Mouse (Mus musculus): ENCODE measurements at regions not wholly inside any gene's neighbourhood (a gene's known extent, or its start where the extent isn't known, plus 50 kb on each side); places are given as distances from the start of the nearest gene placed in this dataset.
"Not testable (repeated sequence)": the region's sequence is repeated elsewhere in the genome, so short reads cannot be mapped to it uniquely, and the experiment has no call there.

GRCm38 (mm10) chr1:184669173-184669572 lies 63.2 kb downstream of the Hlx start:
- DNase-seq (ENCODE audit: low read depth, low spot score), result not testable (repeated sequence)

- no peak for DNase-seq (ENCODE audit: low read depth, low spot score)
Observed at GRCm38 (mm10) chr1:184668428-184668827, 64.0 kb downstream of the Hlx start.

- DNase-seq (ENCODE audit: low read depth, low spot score), result no peak
Observed at GRCm38 (mm10) chr1:184668022-184668421, 64.4 kb downstream of the Hlx start.

GRCm38 (mm10) chr1:184665243-184665642 lies 67.2 kb downstream of the Hlx start:
- DNase-seq (ENCODE audit: low read depth, low spot score), result peak; percentile 23

GRCm38 (mm10) chr1:184664098-184664375 lies 68.4 kb downstream of the Hlx start:
- no peak for DNase-seq (ENCODE audit: low read depth, low spot score)

GRCm38 (mm10) chr1:184663300-184664097 lies 68.9 kb downstream of the Hlx start:
- DNase-seq (ENCODE audit: low read depth, low spot score), result no peak

- no peak for DNase-seq (ENCODE audit: low read depth, low spot score)
Observed at GRCm38 (mm10) chr1:184650541-184651105, 81.8 kb downstream of the Hlx start.

- DNase-seq (ENCODE audit: low read depth, low spot score), result no peak
Observed at GRCm38 (mm10) chr1:184647920-184648540, 84.4 kb downstream of the Hlx start.

- DNase-seq (ENCODE audit: low read depth, low spot score), result no peak
Observed at GRCm38 (mm10) chr1:184644767-184645598, 87.4 kb downstream of the Hlx start.

GRCm38 (mm10) chr1:184630695-184631475 lies 101.5 kb downstream of the Hlx start:
- DNase-seq (ENCODE audit: low read depth, low spot score), result no peak

GRCm38 (mm10) chr1:184629194-184629593 lies 103.2 kb downstream of the Hlx start:
- no peak for DNase-seq (ENCODE audit: low read depth, low spot score)

GRCm38 (mm10) chr1:184628566-184629168 lies 103.8 kb downstream of the Hlx start:
- no peak for DNase-seq (ENCODE audit: low read depth, low spot score)

GRCm38 (mm10) chr1:184622462-184622861 lies 110.0 kb downstream of the Hlx start:
- DNase-seq (ENCODE audit: low read depth, low spot score), result no peak

- no peak for DNase-seq (ENCODE audit: low read depth, low spot score)
Observed at GRCm38 (mm10) chr1:184621950-184622349, 110.5 kb downstream of the Hlx start.

GRCm38 (mm10) chr1:184617853-184618454 lies 114.5 kb downstream of the Hlx start:
- DNase-seq (ENCODE audit: low read depth, low spot score), result no peak

GRCm38 (mm10) chr1:184615991-184616390 lies 116.4 kb downstream of the Hlx start:
- DNase-seq (ENCODE audit: low read depth, low spot score), result no peak

- DNase-seq (ENCODE audit: low read depth, low spot score), result peak; percentile 81
Observed at GRCm38 (mm10) chr1:184614699-184615415, 117.6 kb downstream of the Hlx start.

GRCm38 (mm10) chr1:184612880-184613279 lies 119.5 kb downstream of the Hlx start:
- DNase-seq (ENCODE audit: low read depth, low spot score), result no peak

- DNase-seq (ENCODE audit: low read depth, low spot score), result no peak
Observed at GRCm38 (mm10) chr1:184608938-184609337, 123.5 kb downstream of the Hlx start.

GRCm38 (mm10) chr1:184608338-184608737 lies 124.1 kb downstream of the Hlx start:
- no peak for DNase-seq (ENCODE audit: low read depth, low spot score)

Measured in ES-CJ7 (cell line).